Mouse (Mus musculus) CD4-positive, CD25-positive, alpha-beta regulatory T cell, adult 2 months (primary cell): ENCODE data around the gene Bend4.

Source experiments
- DNase-seq: peaks from one replicate; pipeline ENCODE4 v3.0.0-alpha.2; 2012; ENCODE audit warnings: low read depth, low spot score

Gene Bend4

DNA sequence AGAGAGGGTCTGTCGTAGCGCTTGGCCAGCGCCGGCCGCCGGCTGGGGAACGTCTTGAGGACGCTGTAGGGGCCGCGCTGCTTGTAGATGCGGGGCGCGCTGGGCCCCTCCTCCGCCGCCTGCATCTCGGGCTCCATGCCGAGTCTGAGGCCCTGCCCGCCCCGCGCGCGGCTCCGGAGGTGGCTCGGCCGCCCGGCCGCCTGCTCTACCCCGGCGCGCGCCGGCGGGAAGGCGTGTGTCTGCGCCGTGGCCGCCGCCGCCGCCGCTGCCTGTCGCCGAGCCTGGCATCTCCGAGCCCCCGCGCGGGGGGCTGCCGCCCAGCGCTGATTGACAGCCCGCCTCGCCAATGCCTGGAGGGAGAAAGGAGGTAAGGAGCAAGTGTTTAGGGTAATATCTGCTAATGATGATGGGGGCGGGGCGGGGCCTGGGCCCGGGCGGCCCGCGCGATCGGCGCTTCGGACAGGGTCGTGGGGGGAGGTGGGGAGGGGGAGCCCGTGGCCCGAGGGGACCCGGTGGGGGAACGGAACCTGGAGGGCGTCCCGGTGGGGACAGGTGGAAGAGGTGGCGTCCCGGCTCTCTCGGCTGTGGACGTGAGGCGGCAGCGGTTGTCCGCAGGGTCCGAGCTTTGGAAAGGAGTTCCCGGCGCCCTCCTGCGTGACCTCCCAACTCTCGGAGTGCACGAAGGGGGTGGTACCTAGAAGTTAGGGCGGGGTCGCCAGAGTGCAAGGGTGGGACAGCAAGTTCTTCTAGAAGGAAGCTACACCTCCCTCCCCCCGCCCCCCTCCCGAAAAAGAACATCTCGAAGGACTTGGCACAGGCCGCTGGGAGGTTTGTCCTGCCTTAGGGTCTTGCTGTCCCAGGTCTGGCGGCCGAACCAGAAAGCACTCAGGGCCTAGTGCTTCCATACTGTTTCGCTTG is at the start of gene Bend4:
Bend4 (minus strand) TSS at position 868 of the 918 bp plus-strand sequence.
- DNase-seq, result peak; percentile 66

DNA sequence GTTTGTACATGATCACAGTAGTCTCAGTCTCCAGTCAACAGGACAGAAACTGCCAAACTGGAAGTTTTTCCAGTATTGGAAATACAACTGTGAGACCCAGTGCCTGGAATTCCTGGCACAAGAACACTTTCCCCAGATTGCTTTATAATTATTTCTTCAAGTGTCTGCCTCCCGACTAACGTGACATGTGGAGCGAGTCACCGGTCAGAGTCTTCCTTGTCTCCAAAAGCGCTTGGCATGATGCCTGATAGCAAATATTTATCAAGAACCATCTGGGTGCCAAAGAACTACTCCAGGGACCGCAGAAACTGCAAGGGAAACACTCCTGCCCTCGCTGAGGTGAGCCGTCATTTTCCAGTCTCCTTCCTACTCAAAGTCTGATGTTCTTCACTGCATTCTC is 45.6 kb upstream of the Bend4 start:
- no peak for DNase-seq

DNA sequence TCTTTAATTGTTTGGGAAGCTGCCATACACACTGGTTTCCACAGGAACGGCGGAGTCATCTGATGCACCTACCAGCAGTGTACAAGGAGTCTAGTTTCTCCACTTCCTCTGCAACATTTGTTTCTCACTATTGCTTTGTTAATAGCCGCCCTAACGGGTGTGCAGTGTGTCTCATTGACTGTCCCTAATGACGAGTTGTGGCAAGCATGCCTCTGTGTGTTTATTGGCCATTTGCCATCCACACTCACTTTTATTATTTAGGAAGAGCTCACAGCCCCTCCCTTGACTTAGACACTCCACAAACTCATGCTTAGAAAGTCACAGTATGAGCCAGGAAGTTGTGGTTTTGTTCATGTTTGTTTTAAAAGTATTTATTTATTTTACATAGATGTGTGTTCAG is 45.0 kb upstream of the Bend4 start:
- no peak for DNase-seq

DNA sequence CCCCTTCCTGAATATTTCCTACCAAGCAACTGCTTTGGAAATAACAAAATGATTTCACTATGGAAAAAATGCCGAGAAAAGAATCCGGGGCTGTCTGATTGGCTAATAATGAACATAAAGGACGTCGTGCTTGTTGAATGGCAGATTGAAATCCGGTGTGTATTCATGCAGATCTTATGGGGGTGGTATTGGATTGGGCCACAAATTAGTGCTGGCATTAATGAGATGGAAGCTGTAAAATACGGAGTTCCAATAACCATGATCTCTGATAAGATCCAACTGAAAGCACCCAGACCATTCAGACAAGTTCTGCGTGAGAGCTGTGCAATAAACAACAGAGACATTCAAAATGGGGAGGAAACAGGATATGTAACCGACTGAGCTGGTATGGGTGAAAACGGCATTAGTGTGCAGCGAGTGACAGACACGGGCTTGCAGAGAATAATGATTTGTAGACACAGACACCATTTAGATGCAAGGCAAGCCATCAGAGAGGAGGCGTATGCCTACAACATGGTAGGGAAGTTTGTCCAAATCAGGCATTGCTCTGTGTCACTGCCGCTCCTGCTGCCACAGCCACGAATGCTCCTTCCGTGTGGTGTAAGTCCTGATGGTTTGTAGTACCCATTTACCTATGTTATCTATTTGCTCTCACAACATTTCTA is 38.9 kb upstream of the Bend4 start:
- no peak for DNase-seq

DNA sequence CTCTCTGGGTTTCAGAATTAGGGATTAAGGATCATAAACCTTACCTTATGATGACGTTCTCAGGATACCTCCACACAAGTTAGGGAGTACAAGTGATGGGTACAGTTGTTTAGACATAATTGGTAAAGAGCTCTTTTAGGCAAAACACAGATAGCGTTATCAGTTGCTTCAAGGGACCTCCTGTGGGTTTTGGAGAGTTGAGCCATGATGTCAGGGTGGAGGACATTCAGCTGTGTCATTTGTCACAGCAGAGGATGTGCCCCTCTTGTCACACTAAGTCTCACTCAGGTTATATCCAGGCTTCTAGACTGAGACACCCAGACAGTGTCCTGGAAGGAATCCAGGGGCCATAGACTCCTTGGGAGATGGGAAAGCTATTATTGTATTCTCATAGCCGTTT is 36.8 kb upstream of the Bend4 start:
- no peak for DNase-seq

DNA sequence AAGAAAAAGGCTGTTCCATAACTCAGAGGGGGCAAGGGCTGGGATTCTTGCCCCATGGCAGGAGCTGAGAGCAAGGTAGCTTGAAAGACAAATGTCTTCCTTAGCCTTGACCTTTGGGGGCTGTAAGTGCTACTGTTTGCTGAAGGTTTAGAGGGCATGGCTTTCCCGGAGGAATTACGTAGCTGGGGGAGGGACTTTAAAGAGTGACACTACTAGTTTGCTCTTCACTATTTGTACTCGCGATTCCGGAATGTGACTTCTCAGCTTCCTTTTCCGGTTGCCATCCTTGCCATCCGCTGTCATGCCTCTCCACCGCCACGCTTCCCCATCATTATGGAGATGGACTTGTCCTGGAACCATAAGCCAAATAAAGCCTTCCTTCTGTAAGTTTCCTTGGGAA is 35.5 kb upstream of the Bend4 start:
- no peak for DNase-seq

DNA sequence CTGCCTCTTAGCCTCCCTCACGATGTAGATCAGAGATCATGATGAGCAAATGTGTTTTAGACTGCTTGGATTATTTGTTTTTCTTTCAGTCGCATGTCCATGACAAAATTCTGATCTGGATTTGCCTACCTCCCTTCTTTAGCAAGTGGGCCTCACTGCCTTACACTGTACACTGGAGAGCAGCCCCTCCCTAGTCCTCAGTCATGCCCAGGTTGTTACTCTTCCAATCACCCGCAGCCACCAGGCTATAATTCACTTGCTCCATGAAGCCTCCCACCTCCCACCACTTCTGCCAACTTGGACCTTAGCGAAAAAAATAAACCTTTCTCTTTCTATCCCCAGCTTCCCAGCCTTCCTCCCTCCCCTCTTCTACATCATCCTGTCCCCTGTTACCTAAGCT is 34.2 kb upstream of the Bend4 start:
- DNase-seq, result no peak

DNA sequence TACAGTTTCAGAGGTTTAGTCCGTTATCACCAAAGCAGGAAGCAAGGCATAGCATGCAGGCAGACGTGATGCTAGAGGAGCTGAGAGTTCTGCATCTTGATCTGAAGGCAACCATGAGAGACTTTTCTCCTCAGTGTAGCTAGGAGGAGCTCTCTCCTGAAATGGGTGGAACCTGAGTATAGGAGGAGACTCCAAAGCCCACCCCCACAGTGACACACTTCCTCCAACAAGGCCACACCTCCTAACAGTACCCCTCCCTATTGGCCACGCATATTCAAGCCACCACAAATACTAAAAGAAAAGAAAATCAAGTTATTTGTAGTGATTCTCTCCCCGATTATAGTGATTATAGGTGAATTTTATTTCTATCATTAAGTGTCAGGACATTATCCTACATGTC is 28.7 kb upstream of the Bend4 start:
- DNase-seq, result no peak

DNA sequence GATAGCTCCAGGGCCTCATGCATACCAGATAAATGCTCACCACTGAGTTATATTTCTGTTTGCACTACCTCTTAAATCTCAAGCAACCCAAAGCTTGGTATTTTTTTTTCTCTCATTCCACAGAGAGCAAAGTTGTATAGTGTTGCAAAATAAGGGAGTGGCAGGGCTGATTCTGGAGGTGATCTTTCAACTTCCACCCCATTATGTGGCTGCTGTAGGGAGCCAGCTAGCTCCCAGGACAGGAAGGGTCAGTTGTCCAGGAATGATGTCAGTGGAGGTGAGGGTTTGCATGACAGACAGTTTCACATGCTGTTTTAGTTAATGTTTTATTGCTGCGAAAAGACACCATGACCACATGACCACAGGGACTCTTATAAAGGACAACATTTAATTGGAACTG is 26.2 kb upstream of the Bend4 start:
- no peak for DNase-seq

DNA sequence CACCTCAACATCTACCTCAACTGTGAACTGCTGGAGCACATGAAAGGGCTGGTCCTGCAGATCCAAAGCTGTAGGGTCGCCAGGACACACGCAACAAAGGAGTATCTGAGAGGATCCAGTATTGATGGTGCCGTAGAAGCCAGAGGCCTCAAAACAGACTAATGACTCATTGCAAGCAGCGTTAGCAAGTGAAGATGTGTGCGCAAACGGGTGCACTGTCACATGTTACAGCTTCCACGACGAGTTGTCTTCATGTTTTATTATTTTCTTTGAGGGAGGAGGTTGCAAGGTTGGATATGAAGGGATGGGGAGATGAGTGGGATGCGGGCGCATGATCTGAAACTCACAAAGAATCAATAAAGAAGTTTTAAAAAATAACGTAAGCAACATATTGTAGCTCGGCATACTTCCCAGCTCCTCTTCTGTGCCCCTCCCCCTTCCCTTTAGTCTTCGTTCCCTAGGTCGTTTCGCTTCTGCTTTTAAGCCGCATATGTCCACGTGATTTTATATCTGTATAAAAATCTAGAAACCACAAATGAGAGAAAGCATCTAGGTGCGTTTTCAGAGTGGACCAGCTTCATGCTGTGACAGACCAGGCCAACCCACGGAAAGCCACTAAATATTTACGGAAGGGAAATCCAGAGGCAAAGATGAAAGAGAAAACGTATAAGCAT is 22.0 kb upstream of the Bend4 start:
- peak; percentile 38 for DNase-seq

DNA sequence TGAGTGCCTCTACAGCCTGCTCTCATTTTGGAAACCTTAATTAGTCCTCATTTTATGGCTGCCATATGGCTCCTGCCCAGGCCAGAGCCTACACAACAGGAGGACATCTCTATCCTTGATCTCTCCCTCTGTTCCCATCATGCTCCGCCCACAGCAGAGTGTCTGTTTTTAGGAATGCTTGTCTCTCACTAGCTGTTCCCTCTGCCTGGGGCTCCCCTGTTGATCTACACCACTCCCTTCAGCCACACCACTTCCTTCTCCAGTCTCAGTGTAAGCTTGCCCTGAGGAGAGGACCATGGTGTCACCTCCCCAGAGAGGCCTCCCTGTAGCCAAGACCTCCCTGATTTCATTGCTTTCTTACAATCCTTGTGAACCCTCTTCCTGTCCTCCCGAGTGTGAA is 18.4 kb upstream of the Bend4 start:
- no peak for DNase-seq

DNA sequence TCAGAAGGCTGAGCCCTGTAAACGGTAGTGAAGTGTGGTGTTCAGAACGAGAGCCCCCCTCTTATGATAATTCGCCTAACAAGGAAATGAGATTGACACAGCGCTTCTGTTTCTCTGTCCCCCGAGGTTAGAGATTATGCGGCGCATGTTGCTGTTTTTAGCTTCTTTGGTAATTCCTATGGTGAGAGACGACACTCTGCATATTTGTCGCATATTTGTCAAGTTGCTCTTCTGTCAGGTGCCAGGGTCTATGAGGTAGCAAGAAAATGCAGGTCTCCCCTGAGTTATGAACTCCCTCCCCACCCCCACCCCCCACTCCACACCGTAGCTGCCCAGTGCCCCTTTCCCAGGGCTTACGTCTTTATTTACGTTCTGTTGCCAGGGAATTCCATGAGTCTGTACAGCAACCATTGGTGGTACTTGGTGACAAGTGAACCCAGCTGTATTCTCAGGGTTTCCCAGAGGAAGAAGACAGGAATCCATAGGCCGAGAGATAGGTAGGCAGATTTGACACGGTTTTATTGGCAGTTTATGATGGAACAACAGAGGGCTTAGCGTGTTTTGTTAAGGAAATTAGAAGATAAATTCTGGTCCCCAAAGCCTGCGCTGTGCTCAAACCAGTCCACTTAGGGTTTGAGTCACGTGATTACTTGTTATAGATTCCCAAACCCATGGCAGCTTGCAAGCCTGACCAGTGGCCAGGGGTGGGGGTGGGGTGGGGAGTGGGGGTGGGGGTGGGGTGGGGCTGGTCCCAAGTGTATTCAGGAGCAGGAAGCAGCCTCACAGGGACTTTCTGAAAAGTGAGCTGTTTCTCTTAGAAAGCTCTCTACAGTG is 16.3 kb upstream of the Bend4 start:
- no peak for DNase-seq

DNA sequence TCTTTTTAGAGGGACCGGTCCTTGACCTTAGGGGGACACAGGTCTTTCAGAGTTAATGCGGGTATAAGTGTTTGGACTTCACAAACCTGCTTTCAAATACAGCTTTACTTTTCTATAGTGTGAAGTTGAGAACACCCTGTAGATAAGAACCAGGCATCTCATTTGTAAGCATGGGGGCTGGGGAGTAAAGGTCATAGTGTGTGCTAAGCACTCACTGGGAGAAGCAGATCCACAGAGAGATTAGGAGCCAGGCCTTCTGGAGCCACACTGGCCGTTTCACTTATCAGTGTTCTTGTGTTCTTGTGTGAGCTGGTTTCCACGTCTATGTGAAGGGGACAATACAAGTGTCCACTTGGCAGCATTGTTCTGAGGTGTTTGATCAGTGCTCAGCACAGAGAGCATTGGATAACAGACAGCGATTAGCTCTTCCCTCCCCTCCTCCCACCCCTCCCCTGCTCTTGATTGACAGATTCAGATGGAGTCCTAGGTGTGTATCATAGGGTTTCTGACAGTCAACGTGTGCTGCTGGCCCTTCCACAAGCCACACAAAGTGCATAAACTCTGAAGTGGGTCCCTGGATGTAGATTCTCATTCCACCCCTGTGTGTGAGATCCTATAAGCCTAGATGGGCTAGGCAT is 14.8 kb upstream of the Bend4 start:
- DNase-seq, result no peak

DNA sequence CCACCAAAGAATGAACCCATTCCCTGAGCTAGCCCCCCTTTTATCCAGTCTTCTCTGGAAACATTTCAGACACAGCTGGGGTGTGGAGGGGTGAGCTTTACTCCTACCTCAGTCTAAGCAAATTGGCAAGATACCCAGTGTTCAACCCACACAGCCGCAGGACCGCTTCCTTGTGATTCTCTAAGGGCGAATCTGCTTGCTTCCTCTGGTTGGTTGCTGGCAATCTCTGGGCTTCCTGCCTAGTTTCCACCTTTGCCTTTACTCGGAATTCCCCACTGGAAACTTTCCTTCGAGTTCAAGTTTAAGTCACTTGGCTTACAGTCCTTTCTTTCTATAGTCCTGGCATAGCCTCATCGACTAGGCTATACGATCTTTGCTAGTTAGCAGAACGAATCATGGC is 12.5 kb upstream of the Bend4 start:
- no peak for DNase-seq

DNA sequence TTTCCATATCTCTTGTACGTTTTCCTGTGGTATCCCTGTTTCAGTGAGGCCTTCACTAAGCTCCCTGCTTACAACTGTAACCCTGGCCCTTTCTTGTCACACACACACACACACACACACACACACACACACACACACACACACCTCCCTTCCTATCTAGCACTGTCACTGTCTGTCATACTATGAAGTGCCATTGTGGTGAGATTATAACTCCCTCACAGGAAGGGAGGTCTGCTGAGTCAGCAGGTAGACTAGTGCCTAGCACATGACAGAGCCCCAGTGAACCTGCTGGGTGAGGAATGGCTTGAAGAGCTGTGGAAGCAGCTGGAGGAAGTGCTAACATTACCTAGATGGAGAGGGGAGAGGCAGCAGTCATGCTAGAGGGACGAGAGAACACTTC is 9.3 kb upstream of the Bend4 start:
- peak; percentile 16 for DNase-seq

DNA sequence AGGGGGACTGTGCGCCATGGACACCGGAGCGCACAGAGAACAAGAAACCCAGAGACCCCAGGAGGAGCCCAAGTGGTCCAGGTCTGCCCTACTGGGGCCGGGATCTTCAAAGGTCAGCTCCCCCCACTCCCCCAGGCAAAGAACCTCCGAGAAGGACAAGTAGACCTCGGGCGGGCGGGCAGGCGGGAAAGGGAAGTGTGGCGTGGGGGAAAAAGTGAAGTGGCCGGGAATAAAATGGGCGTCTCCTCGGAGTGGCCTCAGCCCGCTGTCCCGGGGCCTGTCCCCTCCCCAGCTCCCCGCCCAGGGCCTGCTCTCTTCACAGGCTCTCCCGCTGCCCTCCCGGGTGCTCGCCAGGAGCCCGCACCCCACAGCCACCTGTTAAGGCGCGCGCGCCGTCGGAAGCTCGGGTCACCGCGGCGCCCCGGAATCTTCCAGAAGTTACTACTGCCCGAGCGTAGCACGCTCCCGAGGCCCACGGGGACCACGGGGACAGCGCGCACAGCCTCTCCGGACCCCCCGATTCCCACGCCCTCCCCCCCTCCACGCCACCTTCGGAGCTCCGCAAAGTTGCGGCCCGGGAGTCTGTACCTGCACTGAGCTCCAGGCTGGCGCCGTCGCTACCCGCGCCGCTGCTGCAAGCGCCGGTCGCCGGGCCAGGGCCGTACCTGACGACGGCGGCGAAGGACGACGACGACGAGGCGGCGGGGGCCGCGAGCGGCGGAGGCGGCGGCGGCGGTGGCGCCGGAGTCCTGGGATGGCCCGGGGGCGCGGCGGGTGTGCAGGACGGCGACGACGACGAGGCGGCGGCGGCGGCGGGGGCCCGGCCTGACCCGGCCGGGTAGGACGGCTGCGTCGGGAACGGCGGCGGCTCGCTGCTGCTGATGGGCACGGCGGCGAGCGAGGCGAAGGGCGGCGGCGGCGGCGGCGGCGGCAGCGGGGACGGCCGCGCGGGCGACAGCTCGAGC is 1.4 kb downstream of the Bend4 start:
- DNase-seq, result peak; percentile 27

DNA sequence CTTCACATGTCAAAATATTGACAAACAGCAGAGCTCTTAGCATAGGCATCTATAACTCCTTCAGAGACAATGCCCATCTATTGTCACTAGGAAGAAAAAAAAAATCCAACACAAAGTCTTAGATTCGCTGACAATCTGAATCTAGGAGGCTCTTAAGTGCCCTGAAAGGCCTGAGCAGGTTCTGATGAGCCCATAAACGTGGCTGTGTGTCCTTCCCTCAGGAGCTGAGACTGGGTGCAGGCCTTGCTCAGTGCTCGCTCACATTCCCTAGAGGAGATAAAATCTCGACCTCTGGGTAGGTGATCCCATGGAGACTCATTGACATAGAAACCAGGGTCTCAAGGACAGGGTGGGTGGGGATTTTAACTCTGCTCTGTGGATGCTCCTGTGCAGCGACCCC is 2.1 kb downstream of the Bend4 start:
- no peak for DNase-seq

DNA sequence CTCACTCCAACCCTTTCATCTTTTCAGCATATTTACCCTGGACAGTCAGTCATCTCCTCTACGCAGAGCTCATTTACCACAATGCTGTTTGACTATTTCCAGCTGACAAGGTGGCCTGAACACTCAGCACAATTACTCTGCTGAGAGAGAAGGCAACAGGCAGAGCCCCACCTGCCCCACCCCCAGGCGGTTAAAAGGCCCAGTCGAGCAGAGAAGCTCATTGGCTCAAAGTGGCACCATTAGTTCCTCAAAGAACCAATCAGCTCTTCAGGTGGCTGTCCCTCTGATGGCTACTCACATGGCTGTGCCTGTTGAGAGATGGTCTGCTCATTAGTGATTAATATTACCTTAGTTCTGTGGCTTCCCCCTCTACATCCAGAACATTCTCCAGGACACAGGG is 3.5 kb downstream of the Bend4 start:
- no peak for DNase-seq

DNA sequence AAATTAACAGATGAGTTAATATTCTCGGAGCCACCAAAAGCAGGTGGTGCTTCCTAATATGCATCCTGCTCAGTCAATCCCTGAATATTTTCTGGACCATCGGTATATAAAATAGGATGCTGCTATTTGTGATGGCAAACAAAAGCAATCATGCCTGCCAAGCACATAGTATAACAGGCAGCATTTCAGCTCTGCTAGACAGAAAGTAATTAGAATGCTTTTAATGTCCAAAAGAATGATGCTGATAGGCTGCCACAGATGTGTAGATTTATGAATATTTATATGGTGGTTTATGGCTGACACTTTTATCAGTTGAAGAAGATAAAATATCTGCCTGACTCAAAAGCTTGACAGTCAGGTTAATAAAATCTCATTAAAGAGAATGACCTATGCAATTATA is 4.1 kb downstream of the Bend4 start:
- no peak for DNase-seq

DNA sequence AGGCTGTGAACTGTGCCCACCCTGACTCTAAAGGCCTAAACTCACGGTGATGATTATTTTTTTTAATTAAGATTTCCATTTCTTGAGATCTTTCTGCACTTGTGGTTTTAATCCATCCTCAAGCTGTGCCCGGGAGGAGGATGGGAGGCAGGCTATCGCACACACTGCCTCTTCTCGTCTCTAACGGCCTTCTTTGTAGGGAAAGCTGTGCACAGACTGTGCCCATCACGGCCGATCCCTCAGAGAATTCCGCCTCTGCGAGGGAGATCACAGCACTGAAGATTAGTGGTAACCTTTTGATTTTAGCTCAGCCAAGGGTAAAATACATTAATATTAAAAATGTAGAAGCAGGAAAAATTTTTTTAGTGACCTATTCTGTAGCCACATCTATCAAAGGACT is 4.8 kb downstream of the Bend4 start:
- DNase-seq, result no peak
